Mouse (Mus musculus) liver, embryonic 12.5 days (tissue): ENCODE measurements around the gene Rgs3. TPM values are rescaled to one million over a fixed set of nuclear protein-coding genes. Genes with fewer than 3 reads are reported as not detected.

Source experiments
- ATAC-seq: fragments of 200-750 bp; cut with Nextera tagmentation; 2 replicates; pipeline ENCODE4 v1.8.0; 2017; ENCODE audit warnings: moderate number of reproducible peaks, mild to moderate bottlenecking, moderate library complexity
- H3K27ac ChIP-seq: fragments of 300-500 bp; sonication (generic); 2 replicates; pipeline ENCODE4 v1.5.1; 2016; ENCODE audit warnings: mild to moderate bottlenecking
- H3K27me3 ChIP-seq: fragments of 300-500 bp; sonication (generic); replicated peaks from 2 replicates; pipeline ENCODE4 v1.6.1; 2016; ENCODE audit warnings: mild to moderate bottlenecking, moderate library complexity
- H3K36me3 ChIP-seq: fragments of 300-500 bp; sonication (generic); 2 replicates; pipeline ENCODE4 v1.6.1; 2016; ENCODE audit warnings: mild to moderate bottlenecking, moderate library complexity
- H3K4me1 ChIP-seq: fragments of 300-500 bp; sonication (generic); 2 replicates; pipeline ENCODE4 v1.6.1; 2016
- H3K4me2 ChIP-seq: fragments of 300-500 bp; sonication (generic); 2 replicates; pipeline ENCODE4 v1.6.1; 2016; ENCODE audit warnings: mild to moderate bottlenecking, moderate library complexity
- H3K4me3 ChIP-seq: fragments of 300-500 bp; sonication (generic); 2 replicates; pipeline ENCODE4 v1.5.1; 2016; ENCODE audit warnings: mild to moderate bottlenecking, moderate library complexity
- H3K9ac ChIP-seq: fragments of 300-500 bp; sonication (generic); 2 replicates; pipeline ENCODE4 v1.6.1; 2016; ENCODE audit warnings: mild to moderate bottlenecking, moderate library complexity
- H3K9me3 ChIP-seq: fragments of 300-500 bp; sonication (generic); replicated peaks from 2 replicates; pipeline ENCODE4 v1.6.1; 2016; ENCODE audit warnings: mild to moderate bottlenecking, moderate library complexity
- WGBS: fragments of 180-500 bp; shearing (Covaris S2); methylation state at CpG from one replicate; pipeline ENCODE4 v1.1.7; 2016; ENCODE audit not compliant: insufficient replicate concordance; 5-methylcytosine and 5-hydroxymethylcytosine counted together
- polyA plus RNA-seq: library from polyadenylated mRNA; unstranded; fragments of >200 nt; fragmentation: Nextera tagmentation; extraction: Ambion mirVana; gene quantifications from 2 replicates; pipeline ENCODE4 v1.2.1, GENCODE M21; 2016

The Rgs3 gene
- polyA plus RNA-seq, 1 experiment from 2014 or later, result 8.1 TPM

- Histone ChIP-seq H3K9ac (no peak overlapping the region), H3K27me3 (no peaks in the 10 kb centered on the region), H3K36me3 (no peaks in the 10 kb centered on the region), H3K27ac (no peak overlapping the region), H3K4me3 (no peak overlapping the region), H3K4me2 (no peak overlapping the region), H3K4me1 (peaks cover 9% of the 10 kb centered on the region; the same call in 1 of the 2 replicates), H3K9me3 (no peaks in the 10 kb centered on the region)
- WGBS, result 63% methylated on average over 1 of the region's 1 CpGs
- ATAC-seq, result no peak
These were observed 132.0 kb downstream of the Rgs3 start for GRCm38 (mm10) chr4:62691625-62692024.

GRCm38 (mm10) chr4:62693839-62694238, 134.2 kb downstream of the Rgs3 start:
- H3K4me2 ChIP-seq, result no peak overlapping the region
- WGBS, result 31% methylated on average over 10 of the region's 10 CpGs
- peaks cover 13% of the 10 kb centered on the region; the same call in 1 of the 2 replicates for H3K4me1 ChIP-seq
- H3K27ac ChIP-seq, result no peak overlapping the region
- H3K27me3 ChIP-seq, result no peaks in the 10 kb centered on the region
- no peak for ATAC-seq
- no peak overlapping the region for H3K9ac ChIP-seq
- no peaks in the 10 kb centered on the region for H3K9me3 ChIP-seq
- no peak overlapping the region for H3K4me3 ChIP-seq
- no peaks in the 10 kb centered on the region for H3K36me3 ChIP-seq

- Histone ChIP-seq H3K4me2 (no peak overlapping the region), H3K36me3 (no peaks in the 10 kb centered on the region), H3K4me1 (peaks cover 18% of the 10 kb centered on the region), H3K4me3 (no peak overlapping the region), H3K9me3 (no peaks in the 10 kb centered on the region), H3K9ac (no peak overlapping the region), H3K27me3 (no peaks in the 10 kb centered on the region), H3K27ac (no peak overlapping the region)
- 67% methylated on average over 11 of the region's 11 CpGs for WGBS
- no peak for ATAC-seq
These were observed 135.2 kb downstream of the Rgs3 start for GRCm38 (mm10) chr4:62694703-62695439.

GRCm38 (mm10) chr4:62695523-62695922, 135.9 kb downstream of the Rgs3 start:
- 48% methylated on average over 8 of the region's 8 CpGs for WGBS
- no peak overlapping the region for H3K27ac ChIP-seq
- no peak overlapping the region for H3K4me2 ChIP-seq
- H3K9ac ChIP-seq, result no peak overlapping the region
- no peak overlapping the region for H3K4me3 ChIP-seq
- H3K27me3 ChIP-seq, result no peaks in the 10 kb centered on the region
- H3K4me1 ChIP-seq, result peaks cover 18% of the 10 kb centered on the region
- H3K9me3 ChIP-seq, result no peaks in the 10 kb centered on the region
- no peaks in the 10 kb centered on the region for H3K36me3 ChIP-seq
- no peak for ATAC-seq

- H3K27ac ChIP-seq, result no peak overlapping the region
- no peaks in the 10 kb centered on the region for H3K27me3 ChIP-seq
- 62% methylated on average over 10 of the region's 13 CpGs for WGBS
- no peaks in the 10 kb centered on the region for H3K9me3 ChIP-seq
- no peaks in the 10 kb centered on the region for H3K36me3 ChIP-seq
- ATAC-seq, result no peak
- H3K4me2 ChIP-seq, result no peak overlapping the region
- H3K4me1 ChIP-seq, result peaks cover 18% of the 10 kb centered on the region
- no peak overlapping the region for H3K9ac ChIP-seq
- H3K4me3 ChIP-seq, result no peak overlapping the region
These were observed 136.3 kb downstream of the Rgs3 start for GRCm38 (mm10) chr4:62695946-62696345.

- H3K4me3 ChIP-seq, result no peak overlapping the region
- peaks cover 18% of the 10 kb centered on the region for H3K4me1 ChIP-seq
- H3K4me2 ChIP-seq, result no peak overlapping the region
- no peak for ATAC-seq
- no peaks in the 10 kb centered on the region for H3K9me3 ChIP-seq
- H3K9ac ChIP-seq, result no peak overlapping the region
- H3K36me3 ChIP-seq, result peaks cover 5% of the 10 kb centered on the region; the same call in 1 of the 2 replicates
- no peak overlapping the region for H3K27ac ChIP-seq
- no peaks in the 10 kb centered on the region for H3K27me3 ChIP-seq
- WGBS, result 45% methylated on average over 7 of the region's 7 CpGs
These were observed 137.2 kb downstream of the Rgs3 start for GRCm38 (mm10) chr4:62696699-62697404.

- no peak overlapping the region for H3K27ac ChIP-seq
- no peak for ATAC-seq
These were observed 137.8 kb downstream of the Rgs3 start for GRCm38 (mm10) chr4:62697469-62697868.

GRCm38 (mm10) chr4:62698521-62698920, 138.9 kb downstream of the Rgs3 start:
- 47% methylated on average over 3 of the region's 3 CpGs for WGBS
- no peak overlapping the region for H3K4me3 ChIP-seq
- peaks cover 14% of the 10 kb centered on the region for H3K4me1 ChIP-seq
- no peak overlapping the region for H3K4me2 ChIP-seq
- no peak for ATAC-seq
- no peaks in the 10 kb centered on the region for H3K27me3 ChIP-seq
- no peaks in the 10 kb centered on the region for H3K9me3 ChIP-seq
- no peak overlapping the region for H3K9ac ChIP-seq
- H3K27ac ChIP-seq, result no peak overlapping the region
- peaks cover 10% of the 10 kb centered on the region; the same call in 1 of the 2 replicates for H3K36me3 ChIP-seq

More at GRCm38 (mm10) chr4:62697469-62697868, 137.8 kb downstream of the Rgs3 start:
- Histone ChIP-seq H3K4me2 (no peak overlapping the region), H3K9ac (no peak overlapping the region), H3K4me3 (no peak overlapping the region), H3K36me3 (peaks cover 5% of the 10 kb centered on the region; the same call in 1 of the 2 replicates), H3K27me3 (no peaks in the 10 kb centered on the region), H3K4me1 (peaks cover 18% of the 10 kb centered on the region), H3K9me3 (no peaks in the 10 kb centered on the region)
- WGBS, result 15% methylated on average over 2 of the region's 2 CpGs

- Histone ChIP-seq H3K9ac (no peak overlapping the region; the same call in 1 of the 2 replicates), H3K27me3 (no peaks in the 10 kb centered on the region), H3K36me3 (peaks cover 10% of the 10 kb centered on the region; the same call in 1 of the 2 replicates), H3K9me3 (no peaks in the 10 kb centered on the region), H3K4me3 (peak overlapping the region; percentile 24), H3K4me2 (peak overlapping the region; percentile 38), H3K27ac (no peak overlapping the region), H3K4me1 (peaks cover 9% of the 10 kb centered on the region)
- 6% methylated on average over 10 of the region's 10 CpGs for WGBS
- peak; percentile 71 for ATAC-seq
These were observed 139.7 kb downstream of the Rgs3 start for GRCm38 (mm10) chr4:62699191-62699812.

GRCm38 (mm10) chr4:62700426-62700825, 140.8 kb downstream of the Rgs3 start:
- Histone ChIP-seq H3K9me3 (no peaks in the 10 kb centered on the region), H3K36me3 (peaks cover 10% of the 10 kb centered on the region; the same call in 1 of the 2 replicates), H3K9ac (no peak overlapping the region), H3K4me3 (0 out of 2 replicates have a peak overlapping the region, but pooled peaks have one; percentile 24), H3K4me1 (peaks cover 9% of the 10 kb centered on the region), H3K27me3 (no peaks in the 10 kb centered on the region), H3K4me2 (peak overlapping the region; percentile 38), H3K27ac (no peak overlapping the region)
- WGBS, result 64% methylated on average over 5 of the region's 5 CpGs
- ATAC-seq, result no peak

GRCm38 (mm10) chr4:62703151-62703550, 143.5 kb downstream of the Rgs3 start:
- Histone ChIP-seq H3K27ac (no peak overlapping the region), H3K4me2 (no peak overlapping the region), H3K4me3 (no peak overlapping the region), H3K4me1 (peaks cover 9% of the 10 kb centered on the region), H3K36me3 (peaks cover 10% of the 10 kb centered on the region; the same call in 1 of the 2 replicates), H3K27me3 (no peaks in the 10 kb centered on the region), H3K9ac (no peak overlapping the region), H3K9me3 (no peaks in the 10 kb centered on the region)
- WGBS, result 66% methylated on average over 9 of the region's 9 CpGs
- ATAC-seq, result no peak

GRCm38 (mm10) chr4:62704204-62704603, 144.6 kb downstream of the Rgs3 start:
- Histone ChIP-seq H3K36me3 (peaks cover 10% of the 10 kb centered on the region; the same call in 1 of the 2 replicates), H3K4me1 (peaks cover 2% of the 10 kb centered on the region; the same call in 1 of the 2 replicates), H3K27ac (no peak overlapping the region), H3K9ac (no peak overlapping the region), H3K27me3 (no peaks in the 10 kb centered on the region), H3K9me3 (no peaks in the 10 kb centered on the region), H3K4me3 (no peak overlapping the region), H3K4me2 (no peak overlapping the region)
- 81% methylated on average over 13 of the region's 13 CpGs for WGBS
- ATAC-seq, result no peak
